Mouse (Mus musculus) naive thymus-derived CD4-positive, alpha-beta T cell, adult 2 months (primary cell): ENCODE data around the gene Bbs4.
"Not testable (repeated sequence)": the region's sequence is repeated elsewhere in the genome, so short reads cannot be mapped to it uniquely, and the experiment has no call there.

ENCODE experiments used
- DNase-seq: peaks from one replicate; pipeline ENCODE4 v3.0.0-alpha.2; 2011; ENCODE audit warnings: low read depth

Gene Bbs4

GRCm38 (mm10) chr9:59353253-59353639 is at the start of gene Bbs4:
Bbs4 (minus strand) TSS chr9:59353508.
- peak; percentile 84 for DNase-seq

- no peak for DNase-seq
These were observed 35.8 kb upstream of the Bbs4 start for GRCm38 (mm10) chr9:59389086-59389485.

DNA sequence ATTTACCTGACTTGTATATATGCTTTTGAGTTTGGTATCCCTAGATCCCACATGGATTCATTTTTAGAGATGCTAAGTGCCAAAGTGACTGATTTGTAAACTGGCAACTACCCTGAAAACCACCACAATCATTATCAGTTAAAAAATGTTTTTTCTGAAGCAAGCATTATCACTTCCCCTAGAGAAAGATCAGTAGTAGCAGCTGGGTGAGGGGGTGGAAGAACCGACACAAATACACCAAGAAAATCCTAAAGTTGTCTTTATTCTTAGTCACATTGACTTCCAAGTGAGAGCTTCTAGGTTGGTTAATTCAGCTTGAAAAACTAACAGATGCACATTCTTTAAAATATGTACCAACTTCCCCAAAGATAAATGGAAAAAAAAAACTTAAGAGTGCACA is 35.0 kb upstream of the Bbs4 start:
- DNase-seq, result no peak

DNA sequence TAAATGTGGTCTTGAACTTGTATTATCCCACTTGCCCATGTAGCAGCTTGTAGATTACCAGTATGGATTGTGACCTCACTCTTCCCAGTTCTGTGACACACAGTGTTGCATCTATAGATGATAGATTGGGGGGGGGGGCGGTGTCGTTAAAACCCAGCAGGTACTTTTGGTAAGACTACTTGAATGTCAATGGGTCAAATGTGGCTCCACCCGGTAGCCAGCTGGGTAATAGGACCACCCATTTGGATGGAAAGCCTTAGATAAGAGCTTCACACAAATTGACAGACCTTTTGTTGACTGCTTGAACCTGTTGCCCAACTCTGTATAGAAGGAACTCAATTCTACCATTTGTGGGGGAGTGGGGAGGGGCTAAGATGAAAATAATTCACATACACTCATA is 34.2 kb upstream of the Bbs4 start:
- DNase-seq, result no peak

GRCm38 (mm10) chr9:59375626-59376025 is 22.3 kb upstream of the Bbs4 start:
- no peak for DNase-seq

DNA sequence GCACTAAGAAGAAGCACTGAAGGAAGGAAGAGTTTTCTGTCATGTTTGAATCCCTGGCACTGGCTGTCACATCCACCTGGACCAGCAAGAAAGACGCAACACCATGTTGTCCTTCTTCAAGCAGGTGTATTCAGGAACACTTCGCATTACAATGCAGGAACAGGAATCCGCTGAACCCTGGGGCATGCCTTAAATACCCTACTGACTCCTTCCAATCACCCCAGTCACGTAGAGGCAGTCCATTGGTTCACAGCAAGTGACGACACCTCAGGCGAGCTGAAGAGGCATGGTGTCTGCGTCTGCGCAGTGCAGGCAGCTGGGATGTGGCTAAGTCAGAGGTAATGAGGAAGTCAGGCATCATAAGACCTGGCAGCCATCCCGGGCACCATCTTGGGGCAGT is 16.3 kb upstream of the Bbs4 start:
- DNase-seq, result no peak

DNA sequence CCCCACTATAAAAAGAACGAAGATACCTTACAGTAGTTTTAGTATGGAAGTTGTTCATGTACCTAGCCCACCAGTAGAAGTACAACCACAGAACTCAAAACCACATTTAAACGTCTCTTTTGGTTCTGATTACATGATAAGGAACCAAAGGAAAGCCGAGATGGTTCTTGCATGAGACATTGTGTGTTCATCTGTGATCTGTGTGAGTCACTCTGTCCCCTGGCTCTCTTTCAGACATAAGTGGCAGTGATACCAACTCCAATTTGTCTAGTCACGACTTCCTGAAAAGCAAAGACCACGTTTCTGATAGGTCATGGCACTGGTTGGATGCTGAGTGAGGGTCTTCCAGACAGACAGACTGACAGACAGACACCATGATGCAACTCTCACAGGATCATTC is 15.9 kb upstream of the Bbs4 start:
- DNase-seq, result no peak

GRCm38 (mm10) chr9:59360487-59360886 is 7.2 kb upstream of the Bbs4 start:
- DNase-seq, result not testable (repeated sequence)

DNA sequence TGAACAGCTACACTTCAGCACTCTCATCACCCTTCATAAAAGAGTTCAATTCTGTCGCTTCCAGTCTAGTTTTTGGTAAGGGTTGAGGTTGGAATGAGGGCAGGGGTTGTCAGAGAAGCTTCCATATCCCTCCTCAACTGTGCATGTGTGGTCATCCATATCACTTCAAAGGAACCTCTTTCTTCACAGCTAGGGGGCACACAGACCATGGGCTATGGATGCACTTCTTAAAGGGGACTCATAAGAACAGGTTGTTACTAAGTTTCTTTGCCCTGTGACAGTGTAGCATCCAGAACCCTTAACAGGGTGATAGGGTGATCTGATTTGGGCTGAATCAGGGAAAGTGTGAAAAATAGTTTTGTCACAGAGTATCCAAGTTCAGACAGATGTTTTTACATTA is 4.7 kb upstream of the Bbs4 start:
- not testable (repeated sequence) for DNase-seq

DNA sequence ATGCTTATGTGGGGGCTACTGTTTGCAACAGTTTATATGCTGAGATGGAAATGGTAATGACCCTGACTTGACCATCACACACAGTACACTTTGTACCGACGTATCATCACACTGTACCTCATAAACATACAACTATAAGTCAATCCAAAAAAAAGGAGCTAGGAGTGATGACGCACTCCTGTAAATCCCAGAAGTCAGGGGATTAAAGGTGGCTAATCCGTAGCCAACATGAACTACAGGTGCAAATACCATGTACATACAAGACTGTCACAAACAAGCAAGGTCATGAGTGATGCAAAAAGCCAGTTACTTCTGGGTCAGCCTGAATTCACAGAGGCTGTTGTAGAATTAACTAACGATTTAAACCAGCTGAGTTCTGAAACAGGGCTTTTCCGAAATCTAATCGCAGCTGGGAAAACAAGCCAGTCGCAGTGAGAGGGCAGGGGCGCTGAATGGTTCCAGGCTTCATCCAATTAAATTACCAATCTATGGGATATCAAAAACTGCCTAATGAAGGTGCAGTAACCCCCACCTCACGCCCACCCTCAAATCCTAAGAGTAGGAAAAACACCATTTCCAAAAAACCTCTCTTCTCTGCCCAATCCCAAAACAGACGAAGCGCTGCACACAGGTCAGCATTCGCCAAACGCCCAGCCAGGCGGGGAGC is 589 bp downstream of the Bbs4 start:
- DNase-seq, result peak; percentile 19

GRCm38 (mm10) chr9:59346176-59346575 is 7.1 kb downstream of the Bbs4 start:
- no peak for DNase-seq

DNA sequence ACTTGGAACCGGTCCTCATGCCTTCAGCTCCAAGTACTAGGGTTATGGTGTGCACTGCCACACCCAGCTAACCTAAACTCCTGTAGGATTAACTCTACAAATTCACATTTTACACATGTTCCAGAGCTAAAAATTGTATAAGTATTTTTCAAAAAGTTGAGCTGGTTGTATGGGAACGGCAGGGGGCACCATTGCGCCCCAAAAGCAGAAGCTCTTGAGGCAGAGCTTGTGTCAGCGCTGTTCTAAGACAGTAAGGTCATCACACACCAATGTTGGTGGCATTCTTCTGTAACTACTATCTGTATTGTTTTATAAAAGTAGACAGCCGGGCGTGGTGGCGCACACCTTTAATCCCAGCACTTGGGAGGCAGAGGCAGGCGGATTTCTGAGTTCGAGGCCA is 13.3 kb downstream of the Bbs4 start:
- DNase-seq, result peak; percentile 76

GRCm38 (mm10) chr9:59339107-59339506 is 14.2 kb downstream of the Bbs4 start:
- no peak for DNase-seq

- peak; percentile 68 for DNase-seq
These were observed 14.9 kb downstream of the Bbs4 start for GRCm38 (mm10) chr9:59338411-59338810.

DNA sequence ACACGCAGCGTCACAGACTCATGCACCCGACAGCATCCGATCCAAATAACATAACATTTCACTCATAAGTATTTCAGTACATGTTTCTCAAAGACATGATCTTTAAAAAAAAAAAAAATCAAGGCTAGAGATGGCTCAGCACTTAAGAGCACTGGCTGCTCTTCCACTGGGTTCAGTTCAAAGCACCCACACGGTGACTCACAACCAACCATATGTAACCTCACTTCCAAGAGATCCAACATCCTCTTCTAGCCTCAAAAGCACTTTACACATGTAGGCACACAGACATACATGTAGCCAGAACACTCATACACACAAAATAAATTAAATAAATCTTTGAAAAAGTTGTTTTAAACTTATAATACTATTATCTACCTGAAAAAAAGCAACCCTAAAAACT is 15.4 kb downstream of the Bbs4 start:
- peak; percentile 49 for DNase-seq

- no peak for DNase-seq
These were observed 16.8 kb downstream of the Bbs4 start for GRCm38 (mm10) chr9:59336539-59336938.

DNA sequence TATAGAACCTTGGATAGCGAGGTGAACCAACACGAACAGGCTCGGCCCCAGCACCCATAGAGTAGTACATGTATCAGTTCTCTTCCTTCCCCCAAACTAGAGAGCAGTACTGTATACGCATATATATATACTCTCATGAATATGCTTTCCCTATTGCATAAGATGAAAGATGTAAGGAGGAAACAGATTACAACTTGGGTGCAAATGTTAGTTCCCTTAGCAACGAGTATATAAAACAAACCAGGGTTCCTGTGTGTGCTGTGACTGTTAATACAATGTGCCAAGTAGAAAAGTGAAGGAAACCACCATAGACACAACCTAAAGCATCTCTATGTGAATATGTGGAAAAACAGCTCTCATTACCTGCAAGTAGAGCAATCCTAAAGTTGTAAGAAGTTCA is 23.3 kb downstream of the Bbs4 start:
- no peak for DNase-seq

- DNase-seq, result no peak
These were observed 29.0 kb downstream of the Bbs4 start for GRCm38 (mm10) chr9:59324351-59324750.

DNA sequence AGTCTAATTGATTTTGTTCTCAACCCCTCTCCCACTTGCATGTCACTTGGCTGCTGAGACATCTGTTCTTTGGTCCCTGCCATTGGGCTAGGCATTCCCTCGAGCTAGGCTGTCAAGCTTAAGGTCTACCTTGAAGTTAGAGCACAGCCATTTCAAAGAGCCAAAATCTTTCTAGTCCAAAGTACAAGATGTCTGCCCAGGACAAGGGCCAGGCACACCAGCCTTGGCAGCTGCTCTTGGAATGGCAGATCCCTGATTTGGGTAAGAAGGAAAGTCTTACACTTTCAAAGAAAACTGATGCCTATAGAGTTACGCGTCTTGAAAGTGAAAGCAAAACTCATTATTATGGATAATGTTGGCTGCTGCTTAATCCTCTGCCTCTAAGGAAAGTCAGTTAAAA is 37.1 kb downstream of the Bbs4 start:
- no peak for DNase-seq

DNA sequence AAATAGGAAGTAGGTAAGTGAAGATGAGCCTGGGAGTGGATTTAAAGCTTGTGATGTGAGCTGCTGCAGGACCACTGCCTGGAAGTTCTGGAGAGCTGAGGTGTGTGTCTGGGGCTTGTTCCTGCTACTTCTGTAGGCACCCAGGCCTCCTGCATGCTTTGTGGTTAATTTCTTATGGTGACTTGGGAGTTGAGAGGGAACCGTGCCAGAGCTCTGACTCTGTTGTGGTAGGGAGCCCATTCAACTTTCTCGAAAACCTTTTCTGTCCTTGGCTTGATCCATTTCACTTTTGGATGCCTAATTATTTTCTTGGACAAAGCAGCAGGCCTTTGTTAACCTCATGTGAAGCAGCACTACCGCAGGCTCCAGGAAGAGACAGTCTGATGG is 42.0 kb downstream of the Bbs4 start:
- DNase-seq, result no peak

DNA sequence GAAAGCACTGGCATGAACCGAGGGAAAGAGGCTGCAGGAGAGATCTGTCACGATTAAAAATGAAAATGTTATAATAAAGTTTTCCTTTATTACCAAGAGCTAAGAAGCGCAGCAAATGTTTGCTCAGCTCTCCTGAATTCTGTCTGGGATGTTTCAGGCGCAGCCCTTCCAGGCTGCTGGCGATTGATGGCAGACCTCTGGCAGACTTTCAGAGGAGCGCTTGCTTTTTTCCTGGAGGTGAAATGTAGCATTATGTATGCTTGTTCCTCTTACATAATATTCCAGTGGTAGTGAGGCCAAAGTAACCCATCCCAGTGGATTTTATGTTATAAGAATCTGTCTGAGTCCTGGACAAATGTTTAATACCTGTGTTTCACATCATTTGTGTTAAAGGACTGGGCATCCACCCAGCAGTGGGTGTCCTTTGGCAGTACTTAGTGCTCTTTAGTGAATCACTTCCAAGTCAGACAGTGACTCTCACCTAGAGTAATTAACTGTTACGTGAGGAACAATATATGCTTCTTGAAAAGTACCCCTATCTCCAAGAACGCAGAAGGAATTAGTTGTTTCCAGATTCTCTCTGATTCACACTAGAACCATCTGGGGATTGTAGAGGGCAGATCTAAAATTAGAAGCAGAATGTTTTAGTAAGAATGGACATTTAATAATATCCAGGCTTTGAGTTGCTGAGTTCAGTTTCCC is 42.6 kb downstream of the Bbs4 start:
- no peak for DNase-seq

DNA sequence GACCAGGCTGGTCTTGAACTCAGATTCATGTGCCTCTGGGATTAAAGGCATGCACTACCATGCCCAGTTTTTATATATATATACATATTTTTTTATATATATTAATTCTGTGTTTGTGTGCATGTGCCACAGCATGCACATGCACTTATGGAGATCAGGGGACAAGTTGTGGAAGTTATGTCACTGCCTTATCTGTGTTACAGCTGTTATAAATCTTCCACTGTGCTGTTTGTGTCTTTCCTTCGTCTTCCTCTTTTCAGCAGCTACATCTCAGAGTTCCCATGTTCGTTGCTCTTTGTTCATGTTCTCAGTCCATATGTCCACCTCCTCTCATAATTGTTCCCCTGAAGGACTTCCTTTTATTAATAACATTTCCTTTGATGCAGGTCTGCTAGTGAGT is 45.4 kb downstream of the Bbs4 start:
- DNase-seq, result no peak

GRCm38 (mm10) chr9:59296419-59296818 is 56.9 kb downstream of the Bbs4 start:
- DNase-seq, result peak; percentile 47

DNA sequence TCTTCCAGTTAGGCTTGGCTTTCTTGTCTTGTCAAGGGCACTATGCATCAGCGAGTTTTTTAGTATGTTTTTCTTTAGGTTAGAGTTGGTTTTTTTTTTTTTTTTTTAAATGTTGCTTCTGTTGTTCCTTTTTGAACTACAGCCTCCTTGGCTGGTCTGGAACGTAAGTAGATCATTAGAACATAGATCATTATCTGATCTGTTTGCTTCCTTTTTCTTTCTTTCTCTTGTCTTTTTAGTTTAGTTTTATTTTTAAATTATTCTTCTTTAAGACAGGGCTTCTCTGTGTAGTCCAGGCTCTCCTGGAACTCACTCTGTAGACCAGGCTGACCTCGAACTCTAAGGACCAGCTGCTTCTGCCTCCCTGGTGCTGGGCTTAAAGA is 60.8 kb downstream of the Bbs4 start:
- DNase-seq, result no peak
